Mouse (Mus musculus) ES-E14 (cell line): Measurements from ENCODE around the gene Stum. TPM values are rescaled to one million over a fixed set of nuclear protein-coding genes. Genes with fewer than 3 reads are reported as not detected.

ENCODE experiments used
- DNase-seq: peaks from one replicate; pipeline ENCODE4 v3.0.0-alpha.2; 2013; ENCODE audit warnings: low read depth, low spot score
- H3K27ac ChIP-seq: 2 replicates; pipeline ENCODE4 v1.5.1; 2012; ENCODE audit warnings: low read depth, mild to moderate bottlenecking, low read length, moderate library complexity, mixed read lengths; ENCODE audit not compliant: poor library complexity, insufficient read depth, severe bottlenecking
- H3K36me3 ChIP-seq: 2 replicates; pipeline ENCODE4 v1.6.1; 2012; ENCODE audit warnings: mild to moderate bottlenecking, low read length, moderate library complexity, mixed read lengths; ENCODE audit not compliant: control insufficient read depth, poor library complexity, insufficient read depth, severe bottlenecking
- H3K4me1 ChIP-seq, 2 experiments: fragments of 150-350 bp in 1 of 2; sonication (generic) in 1 of 2; 2 replicates each; pipeline ENCODE4 v1.6.1; 2012; ENCODE audit warnings: low read length in 2 of 2, mild to moderate bottlenecking in 1 of 2, mixed read lengths in 1 of 2; ENCODE audit not compliant: control insufficient read depth in 2 of 2, insufficient read depth in 2 of 2, poor library complexity in 1 of 2
- H3K4me3 ChIP-seq, 2 experiments: fragments of 150-350 bp in 1 of 2; sonication (generic) in 1 of 2; 2 replicates each; pipeline ENCODE4 v1.5.1; 2012; ENCODE audit warnings: low read length in 2 of 2, low read depth in 1 of 2, mild to moderate bottlenecking in 1 of 2, mixed read lengths in 1 of 2; ENCODE audit not compliant: insufficient read depth in 1 of 2, poor library complexity in 1 of 2, severe bottlenecking in 1 of 2
- H3K9ac ChIP-seq: 2 replicates; pipeline ENCODE4 v1.6.1; 2012; ENCODE audit warnings: low read depth, mild to moderate bottlenecking, low read length, mixed read lengths; ENCODE audit not compliant: poor library complexity, insufficient read depth, severe bottlenecking
- H3K9me3 ChIP-seq: fragments of 150-350 bp; sonication (generic); 2 replicates; pipeline ENCODE4 v1.6.1; 2012; ENCODE audit warnings: low read depth, mild to moderate bottlenecking, low read length; ENCODE audit not compliant: control insufficient read depth, insufficient read depth
- CHD2 ChIP-seq: IDR thresholded peaks from 2 replicates; pipeline ENCODE4 v1.6.1; 2014; ENCODE audit warnings: mild to moderate bottlenecking, low read depth, low read length, inconsistent platforms
- HCFC1 ChIP-seq: IDR thresholded peaks from 2 replicates; pipeline ENCODE4 v1.6.1; 2012; ENCODE audit warnings: low read length, inconsistent platforms, borderline replicate concordance; ENCODE audit not compliant: insufficient read depth
- MAFK ChIP-seq: IDR thresholded peaks from 2 replicates; pipeline ENCODE4 v1.6.1; 2014; ENCODE audit warnings: mild to moderate bottlenecking, low read depth, low read length, inconsistent platforms; ENCODE audit not compliant: insufficient read depth
- ZC3H11A ChIP-seq: IDR thresholded peaks from 2 replicates; pipeline ENCODE4 v1.6.1; 2012; ENCODE audit warnings: low read depth, mild to moderate bottlenecking, inconsistent platforms, low read length, borderline replicate concordance
- ZNF384 ChIP-seq: IDR thresholded peaks from 2 replicates; pipeline ENCODE4 v1.6.1; 2012; ENCODE audit warnings: low read depth, low read length, inconsistent platforms
- in situ Hi-C, 2 experiments: fragments of 600-800 bp; cut with MboI; formaldehyde crosslinking; loops; one replicate each; pipeline ENCODE4 v1.15.1; 2025; ENCODE audit warnings: low sequenced_read_pairs in 2 of 2, inconsistent platforms in 1 of 2; ENCODE audit not compliant: unreplicated experiment in 2 of 2
- total RNA-seq: library from RNA; depleted of rRNA; stranded (reverse); fragments of 300-350 nt; gene quantifications from 2 replicates; pipeline ENCODE4 v1.2.3, GENCODE M21; 2012

Gene Stum
- total RNA-seq, 1 experiment = 0.18 TPM

GRCm38 (mm10) chr1:180417118-180417517, 66.2 kb downstream of the Stum start:
- no peak for TF ChIP-seq ZC3H11A
- no peak for TF ChIP-seq CHD2
- TF ChIP-seq HCFC1 = no peak
- no peak for TF ChIP-seq ZNF384
- no peak for TF ChIP-seq MAFK
- Histone ChIP-seq H3K36me3 (no peaks in the 10 kb centered on the region), H3K4me1 (peaks cover 0 to 7% of the 10 kb centered on the region in 2 experiments; a peak in 3 of 4 replicates), H3K4me3 (no peak overlapping the region), H3K27ac (no peak overlapping the region), H3K9me3 (no peaks in the 10 kb centered on the region), H3K9ac (no peak overlapping the region)
- in situ Hi-C loops = no loop called here
- no peak for DNase-seq

GRCm38 (mm10) chr1:180415836-180416235, 67.5 kb downstream of the Stum start:
- H3K27ac ChIP-seq = no peak overlapping the region
- DNase-seq = no peak
- H3K4me1 ChIP-seq = no peaks in the 10 kb centered on the region
- no peaks in the 10 kb centered on the region for H3K9me3 ChIP-seq
- H3K4me3 ChIP-seq = no peak overlapping the region
- TF ChIP-seq CHD2 (no peak), ZC3H11A (no peak), HCFC1 (no peak), ZNF384 (no peak), MAFK (no peak)
- no peaks in the 10 kb centered on the region for H3K36me3 ChIP-seq
- in situ Hi-C loops = no loop called here
- H3K9ac ChIP-seq = no peak overlapping the region

GRCm38 (mm10) chr1:180415064-180415463, 68.2 kb downstream of the Stum start:
- Histone ChIP-seq H3K27ac (no peak overlapping the region), H3K36me3 (no peaks in the 10 kb centered on the region), H3K4me1 (no peaks in the 10 kb centered on the region), H3K9me3 (no peaks in the 10 kb centered on the region), H3K4me3 (no peak overlapping the region), H3K9ac (no peak overlapping the region)
- DNase-seq = no peak
- in situ Hi-C loops = no loop called here
- no peak for TF ChIP-seq ZC3H11A

GRCm38 (mm10) chr1:180410306-180410705, 73.0 kb downstream of the Stum start:
- Histone ChIP-seq H3K36me3 (no peaks in the 10 kb centered on the region), H3K4me3 (no peak overlapping the region), H3K9ac (no peak overlapping the region), H3K9me3 (no peaks in the 10 kb centered on the region), H3K27ac (no peak overlapping the region), H3K4me1 (peaks cover 0 to 8% of the 10 kb centered on the region in 2 experiments; a peak in 2 of 4 replicates)
- in situ Hi-C loops = no loop called here
- TF ChIP-seq ZC3H11A (no peak), CHD2 (no peak), HCFC1 (no peak), ZNF384 (no peak), MAFK (no peak)
- DNase-seq = no peak

GRCm38 (mm10) chr1:180409771-180410170, 73.5 kb downstream of the Stum start:
- H3K4me3 ChIP-seq = no peak overlapping the region
- no peaks in the 10 kb centered on the region for H3K36me3 ChIP-seq
- DNase-seq = no peak
- H3K9me3 ChIP-seq = no peaks in the 10 kb centered on the region
- no peak for TF ChIP-seq CHD2
- TF ChIP-seq HCFC1 = no peak
- TF ChIP-seq MAFK = no peak
- no peak for TF ChIP-seq ZNF384
- TF ChIP-seq ZC3H11A = no peak
- no peak overlapping the region for H3K27ac ChIP-seq
- H3K9ac ChIP-seq = no peak overlapping the region
- in situ Hi-C loops = loop anchor here (5.0 to 10.0 kb wide), 2 partner anchors 125 to 137 kb away; no protein-coding TSS in a partner anchor
- peaks cover 0 to 8% of the 10 kb centered on the region in 2 experiments; a peak in 2 of 4 replicates for H3K4me1 ChIP-seq
